Mouse (Mus musculus): Measurements from ENCODE around the gene Trpm3.
A peak's percentile ranks its signal among the peaks of the same experiment; 100 is the strongest.

Gene Trpm3

DNA sequence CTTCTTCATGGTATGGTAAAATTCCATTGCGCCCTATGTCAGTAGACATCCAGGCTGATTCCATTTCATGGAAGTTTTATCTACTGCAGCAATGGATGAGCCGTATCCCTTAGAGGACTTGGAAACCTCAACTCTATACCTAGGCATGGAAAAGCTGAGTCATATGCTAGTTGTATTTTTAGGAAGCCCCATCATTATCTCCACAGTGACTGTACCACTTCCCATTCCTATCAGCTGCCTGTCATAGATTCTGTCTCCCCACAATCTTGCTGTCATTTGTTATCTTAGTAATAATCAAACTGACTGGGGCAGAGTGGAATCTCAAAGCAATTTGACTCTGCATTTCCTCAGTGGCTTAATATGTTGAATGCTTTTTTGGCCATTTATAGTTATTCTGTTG is 169.2 kb downstream of the Trpm3 start:
- DNase-seq (ENCODE audit: low spot score): no peak

DNA sequence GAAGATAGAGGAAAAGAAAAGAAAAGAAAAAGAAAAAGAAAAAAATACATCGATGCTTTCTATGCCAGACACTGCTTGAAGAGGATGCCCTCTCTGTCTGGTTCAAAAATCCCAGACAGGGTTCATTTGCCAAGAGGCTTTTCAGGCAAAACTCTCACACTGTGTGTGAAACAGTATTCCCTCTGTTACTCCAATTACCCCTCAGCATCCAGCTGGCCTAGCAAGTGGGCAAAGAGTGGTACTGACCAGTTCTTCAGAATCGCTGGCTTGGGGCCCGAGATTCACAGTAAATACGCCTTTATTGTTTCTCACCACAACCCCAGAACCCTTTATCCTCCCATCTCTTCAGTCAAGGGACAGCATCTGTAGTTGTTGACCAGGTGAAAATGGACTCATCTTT is 178.5 kb downstream of the Trpm3 start:
- no peak for DNase-seq (ENCODE audit: low spot score)

- DNase-seq (ENCODE audit: low spot score): no peak
Observed at GRCm38 (mm10) chr19:22326813-22327212, 188.0 kb downstream of the Trpm3 start.

DNA sequence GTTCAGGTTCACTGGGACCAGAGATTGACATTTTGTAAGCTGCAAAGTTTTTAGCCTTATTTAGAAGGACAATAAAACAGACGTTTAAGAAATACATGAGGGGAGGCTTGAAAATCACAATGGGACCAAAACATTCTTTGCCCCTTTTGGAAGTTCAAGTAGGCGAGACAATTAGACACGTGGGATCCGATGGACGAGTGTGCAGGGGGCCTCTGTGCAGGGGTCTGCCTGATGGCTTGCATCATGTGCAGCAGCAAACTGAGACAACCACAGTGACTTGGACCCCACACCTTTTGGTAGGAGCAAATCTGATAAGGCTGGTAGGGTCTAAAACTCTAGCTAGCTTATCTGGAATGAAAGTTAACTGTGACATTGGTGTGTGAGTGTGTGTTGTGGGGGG is 188.4 kb downstream of the Trpm3 start:
- DNase-seq (ENCODE audit: low spot score): no peak

DNA sequence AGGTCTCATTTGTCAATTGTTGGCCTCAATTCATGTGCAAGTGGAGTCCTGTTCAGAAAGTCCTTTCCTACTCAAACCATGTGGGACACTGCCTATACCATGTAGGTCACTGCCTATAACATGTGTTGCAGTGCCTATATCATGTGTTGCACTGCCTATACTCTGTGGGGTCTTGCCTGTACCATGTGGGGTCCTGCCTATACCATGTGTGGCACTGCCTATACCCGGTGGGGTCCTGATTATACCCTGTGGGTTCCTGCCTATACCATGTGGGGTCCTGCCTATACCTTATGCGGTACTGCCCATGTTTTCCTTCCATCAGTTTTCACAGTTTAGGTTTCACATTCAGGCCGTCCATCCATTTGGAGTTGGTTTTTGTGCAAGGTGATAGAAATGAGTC is 197.4 kb downstream of the Trpm3 start:
- no peak for DNase-seq (ENCODE audit: low spot score)

DNA sequence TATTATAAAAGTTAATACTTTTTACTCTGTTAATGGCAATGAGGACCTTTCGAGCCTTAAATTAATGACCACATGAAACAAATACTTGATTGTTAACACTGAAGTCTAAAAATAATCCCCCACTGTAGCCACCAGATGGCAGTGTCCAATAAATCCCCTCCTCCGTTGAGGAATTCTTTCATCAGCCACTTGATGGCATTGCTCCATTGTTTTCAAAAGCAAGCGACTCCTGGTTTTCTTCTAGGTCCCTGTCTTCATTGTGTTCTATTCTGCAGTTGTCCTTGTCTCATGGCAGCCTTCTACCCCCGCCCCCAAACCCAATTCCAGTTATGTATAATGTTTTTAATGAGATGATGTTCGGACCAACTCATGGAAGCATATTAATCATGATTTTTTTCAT is 198.6 kb downstream of the Trpm3 start:
- peak; percentile 52 for DNase-seq (ENCODE audit: low spot score)

DNA sequence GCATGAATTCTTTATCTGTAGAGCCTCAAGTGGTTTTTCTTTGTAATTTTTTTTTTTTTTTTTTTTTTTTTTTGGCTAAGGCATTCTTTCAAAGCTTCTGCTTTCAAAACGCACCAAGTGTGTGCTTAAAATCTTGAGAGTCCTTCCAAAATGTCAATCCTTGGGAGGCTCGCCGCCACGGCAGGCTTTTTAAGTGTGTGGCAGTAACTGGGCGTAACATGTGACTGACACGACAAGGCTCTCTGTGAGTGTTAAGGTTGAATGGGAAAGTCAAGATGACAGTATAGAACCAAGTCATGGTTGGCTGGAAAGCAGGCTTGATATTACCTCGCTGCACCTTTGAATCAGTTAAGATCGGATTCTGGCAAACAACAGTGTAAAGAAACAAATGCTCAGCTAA is 200.1 kb downstream of the Trpm3 start:
- DNase-seq (ENCODE audit: low spot score): no peak

GRCm38 (mm10) chr19:22354037-22354541 is 215.2 kb downstream of the Trpm3 start:
- no peak for DNase-seq (ENCODE audit: low spot score)

DNA sequence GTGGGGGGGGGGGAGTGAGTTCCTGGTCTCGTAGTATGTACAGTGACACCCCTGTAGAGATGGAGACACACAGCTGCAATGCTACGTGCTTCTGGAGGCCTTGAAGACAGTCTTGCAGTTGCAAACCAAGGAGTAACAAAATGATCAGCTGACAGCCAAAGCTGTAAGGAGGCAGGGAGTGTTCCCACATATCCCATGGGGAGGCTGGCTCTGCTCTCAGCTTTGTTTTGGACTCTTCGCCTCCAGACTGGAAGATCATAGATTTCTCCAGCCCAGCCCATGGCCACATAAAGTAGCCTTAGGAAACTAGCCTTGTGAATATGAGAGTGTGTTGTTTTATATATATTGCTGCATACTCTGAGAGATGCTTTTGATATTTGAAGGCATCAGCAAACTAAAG is 248.0 kb downstream of the Trpm3 start:
- DNase-seq (ENCODE audit: low spot score): no peak

- DNase-seq (ENCODE audit: low spot score): peak; percentile 53
Observed at GRCm38 (mm10) chr19:22394700-22395099, 255.9 kb downstream of the Trpm3 start.

DNA sequence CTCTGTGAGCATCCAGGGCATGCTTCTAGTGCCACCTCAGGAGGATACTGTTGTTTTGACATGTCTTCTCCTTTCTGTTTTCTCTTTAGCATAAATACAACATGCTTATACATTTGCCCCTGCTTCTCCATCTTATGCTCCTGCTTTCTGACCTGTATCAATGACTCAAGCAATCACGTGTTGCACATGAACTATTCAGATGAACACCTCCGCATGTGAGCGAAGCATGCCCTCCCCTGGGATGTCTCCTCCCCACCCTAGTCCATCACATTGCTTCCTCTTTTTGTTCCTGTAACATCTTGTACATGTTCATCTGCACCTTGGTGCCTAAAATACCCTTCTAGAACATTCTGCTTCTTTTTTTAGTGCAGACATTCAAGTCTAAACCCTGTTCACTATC is 265.2 kb downstream of the Trpm3 start:
- DNase-seq (ENCODE audit: low spot score): no peak

DNA sequence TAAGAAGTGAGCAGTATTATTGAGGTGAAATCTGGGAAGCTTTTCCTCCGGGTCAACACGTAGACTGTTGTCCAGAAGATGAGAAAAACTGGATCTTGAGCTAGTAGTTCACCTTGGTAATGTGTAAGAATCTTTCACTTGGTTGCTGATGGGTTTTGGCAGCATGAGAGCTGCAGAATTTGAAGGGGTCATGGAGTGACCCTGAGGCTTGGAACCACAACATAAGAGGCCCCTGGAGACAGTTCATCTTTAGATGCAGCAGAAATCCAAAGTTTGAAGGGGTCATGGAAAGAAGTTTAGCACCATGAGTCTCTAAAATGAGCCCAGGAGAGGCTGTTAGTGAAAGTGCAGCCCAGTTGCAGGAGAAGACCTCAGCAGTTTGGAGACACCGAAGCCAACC is 279.4 kb downstream of the Trpm3 start:
- no peak for DNase-seq (ENCODE audit: low spot score)

GRCm38 (mm10) chr19:22437207-22437606 is 298.4 kb downstream of the Trpm3 start:
- DNase-seq (ENCODE audit: low spot score): no peak

GRCm38 (mm10) chr19:22447418-22448339 is 308.8 kb downstream of the Trpm3 start:
- peak; percentile 16 for DNase-seq (ENCODE audit: low spot score)

- no peak for DNase-seq (ENCODE audit: low spot score)
Observed at GRCm38 (mm10) chr19:22448340-22449288, 309.8 kb downstream of the Trpm3 start.

- DNase-seq (ENCODE audit: low spot score): no peak
Observed at GRCm38 (mm10) chr19:22451290-22451689, 312.4 kb downstream of the Trpm3 start.

DNA sequence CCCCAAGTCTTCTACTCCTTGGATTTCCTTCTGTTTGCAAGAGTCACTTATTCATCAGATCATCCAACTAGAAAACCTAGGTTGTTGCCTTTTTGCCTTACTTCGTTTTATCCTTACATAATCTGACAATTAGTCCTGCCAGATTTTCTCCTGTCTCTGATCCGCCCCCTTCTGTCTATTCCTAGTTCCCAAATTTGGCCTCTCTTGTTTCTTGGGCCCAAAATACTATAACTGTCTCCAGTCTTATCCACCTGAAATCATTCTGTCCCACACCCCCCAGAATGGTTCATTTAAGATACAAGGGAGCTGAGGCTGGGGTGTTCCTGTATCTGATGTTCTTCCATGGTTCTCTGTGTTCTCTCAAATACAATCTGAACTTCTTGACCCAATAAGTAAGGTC is 318.1 kb downstream of the Trpm3 start:
- DNase-seq (ENCODE audit: low spot score): no peak

GRCm38 (mm10) chr19:22462043-22462442 is 323.2 kb downstream of the Trpm3 start:
- DNase-seq (ENCODE audit: low spot score): no peak

DNA sequence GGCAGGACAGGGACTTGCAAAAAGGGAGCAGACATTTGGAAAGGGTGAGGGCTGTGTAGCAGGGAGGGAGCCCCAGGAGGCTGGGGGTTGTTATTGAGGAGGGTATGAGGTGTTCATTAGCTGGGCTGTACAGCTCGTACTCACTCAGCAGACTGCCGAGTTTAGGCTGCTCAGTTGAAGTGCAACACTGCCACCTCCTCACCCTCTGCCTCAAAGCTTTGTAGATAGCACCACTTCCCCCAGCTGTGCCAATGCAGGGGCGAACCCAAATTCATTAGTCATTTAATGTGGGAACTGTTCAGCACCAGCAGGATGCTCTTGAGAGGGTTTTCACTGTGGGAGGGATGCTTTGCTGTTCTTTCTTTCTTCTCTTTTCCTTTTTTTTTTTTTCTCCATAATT is 324.7 kb downstream of the Trpm3 start:
- DNase-seq (ENCODE audit: low spot score): peak; percentile 83

GRCm38 (mm10) chr19:22469608-22470007 is 330.8 kb downstream of the Trpm3 start:
- DNase-seq (ENCODE audit: low spot score): no peak

GRCm38 (mm10) chr19:22473030-22473712 is 334.3 kb downstream of the Trpm3 start:
- no peak for DNase-seq (ENCODE audit: low spot score)
